Mouse (Mus musculus): Measurements from ENCODE around the gene Tspear. TPM values are rescaled to one million over a fixed set of nuclear protein-coding genes. Genes with fewer than 3 reads are reported as not detected.

Tspear gene
- 1.5 and 1.7 TPM in 2 replicates for polyA plus RNA-seq (2015; fragmentation: Nextera tagmentation; extraction: Ambion mirVana)

DNA sequence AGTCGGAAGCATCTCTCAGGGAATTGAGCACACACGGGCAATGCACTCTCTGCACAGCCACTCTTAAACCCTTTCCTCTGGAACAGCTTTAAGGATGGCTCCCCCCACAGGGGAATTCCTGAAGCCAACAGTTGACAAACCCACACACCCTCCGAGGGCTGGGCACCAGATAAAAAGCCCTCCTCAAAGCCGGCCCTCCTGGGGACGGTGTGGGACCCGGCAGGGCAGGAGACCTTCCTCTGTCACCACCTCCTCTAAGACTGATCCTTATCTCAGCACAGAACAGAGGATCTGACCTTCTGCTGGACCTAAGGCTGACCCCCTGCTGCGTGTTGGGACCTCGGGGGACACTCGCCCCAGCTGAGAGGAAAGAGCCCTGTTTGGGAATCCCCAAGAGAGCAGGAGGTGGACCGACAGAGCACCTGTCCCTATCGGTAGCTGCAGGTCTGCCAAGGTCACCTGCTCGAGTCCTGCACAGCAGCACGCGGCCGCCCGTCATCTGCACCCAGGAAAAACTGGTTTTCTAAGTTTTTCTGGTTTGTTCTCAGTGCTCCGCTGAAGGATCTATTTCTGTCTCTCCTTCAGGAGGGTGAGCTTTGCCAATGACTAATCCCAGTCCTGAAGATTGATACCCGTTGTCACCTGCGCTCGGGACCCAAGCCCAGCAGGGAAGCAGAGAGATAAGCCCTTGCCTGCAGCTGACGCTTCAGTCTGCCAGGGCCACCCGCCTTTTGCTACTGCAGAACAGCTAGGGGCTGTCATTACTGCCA lies at the start of gene Tspear:
Tspear (plus strand) TSS at position 675 of the 770 bp plus-strand sequence.
- 0 out of 2 replicates have a peak, but pooled peaks cover 11% of the 10 kb centered on the region for H3K27me3 ChIP-seq (replicated peaks)
- H3K9me3 ChIP-seq = no peaks in the 10 kb centered on the region
- H3K4me1 ChIP-seq = peaks cover 12% of the 10 kb centered on the region; the same call in 1 of the 2 replicates
- WGBS = 7% methylated on average over 22 of the region's 22 CpGs
- no peak within 1 kb of the TSS for H3K4me3 ChIP-seq
- H3K27ac ChIP-seq = no peak within 1 kb of the TSS
- no peak for ATAC-seq (replicated peaks)
- no peaks in the 10 kb centered on the region for H3K36me3 ChIP-seq (replicated peaks)
- H3K9ac ChIP-seq = no peak within 1 kb of the TSS
- no peak within 1 kb of the TSS for H3K4me2 ChIP-seq

DNA sequence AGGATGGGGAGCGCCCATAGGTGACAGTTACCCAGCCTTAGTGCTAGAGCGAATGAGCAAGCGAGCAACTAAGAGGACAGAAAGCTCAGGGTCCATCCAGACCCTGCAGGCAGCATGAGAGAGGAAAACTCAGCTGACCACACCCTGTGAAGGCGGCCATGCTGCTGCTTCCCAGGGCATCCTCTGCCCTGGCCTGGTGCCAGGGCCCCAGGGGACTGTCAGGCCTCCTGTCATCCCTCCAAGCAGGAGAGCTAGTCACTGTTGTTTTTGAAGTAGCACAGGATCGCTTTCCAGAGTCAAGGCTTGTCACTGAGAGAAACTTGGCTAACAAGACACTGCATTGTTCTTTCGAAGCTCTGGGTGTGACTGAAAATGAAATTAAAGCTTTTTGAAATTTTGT lies 47.4 kb upstream of the Tspear start:
- WGBS = 74% methylated on average over 6 of the region's 6 CpGs
- no peak for ATAC-seq (replicated peaks)
- peaks cover 11% of the 10 kb centered on the region; the same call in 1 of the 2 replicates for H3K36me3 ChIP-seq (replicated peaks)

DNA sequence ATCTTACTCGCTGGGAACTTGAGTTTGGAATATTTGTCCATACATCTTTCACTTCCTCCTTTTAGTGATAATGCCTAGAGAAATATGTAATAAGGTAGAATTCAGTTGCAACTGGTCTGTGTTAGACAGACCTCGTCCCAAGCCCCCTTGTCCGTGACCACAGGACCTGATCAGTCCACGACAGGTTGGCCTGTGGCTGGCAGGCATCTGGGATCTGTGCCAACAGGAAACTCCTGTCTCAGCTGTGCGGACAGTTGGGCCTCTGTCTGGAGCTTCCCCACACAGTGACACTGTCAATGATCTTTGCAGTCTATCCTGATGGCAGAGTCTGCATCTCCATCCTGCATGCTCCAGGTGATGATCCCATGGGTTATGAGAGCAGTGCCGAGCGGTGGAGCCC lies 43.2 kb upstream of the Tspear start:
- Histone ChIP-seq H3K36me3 (replicated peaks) (peaks cover 29% of the 10 kb centered on the region; the same call in 1 of the 2 replicates), H3K27me3 (replicated peaks) (no peaks in the 10 kb centered on the region), H3K4me2 (no peak overlapping the region), H3K27ac (no peak overlapping the region), H3K9me3 (no peaks in the 10 kb centered on the region), H3K9ac (no peak overlapping the region), H3K4me1 (0 out of 2 replicates have a peak, but pooled peaks cover 5% of the 10 kb centered on the region), H3K4me3 (no peak overlapping the region)
- 86% methylated on average over 7 of the region's 7 CpGs for WGBS
- ATAC-seq (replicated peaks) = no peak

More for the DNA sequence above, 47.4 kb upstream of the Tspear start:
- H3K9ac ChIP-seq = no peak overlapping the region
- H3K27ac ChIP-seq = no peak overlapping the region
- no peaks in the 10 kb centered on the region for H3K9me3 ChIP-seq
- H3K4me3 ChIP-seq = no peak overlapping the region
- H3K4me2 ChIP-seq = no peak overlapping the region
- 0 out of 2 replicates have a peak, but pooled peaks cover 8% of the 10 kb centered on the region for H3K4me1 ChIP-seq
- no peaks in the 10 kb centered on the region for H3K27me3 ChIP-seq (replicated peaks)

DNA sequence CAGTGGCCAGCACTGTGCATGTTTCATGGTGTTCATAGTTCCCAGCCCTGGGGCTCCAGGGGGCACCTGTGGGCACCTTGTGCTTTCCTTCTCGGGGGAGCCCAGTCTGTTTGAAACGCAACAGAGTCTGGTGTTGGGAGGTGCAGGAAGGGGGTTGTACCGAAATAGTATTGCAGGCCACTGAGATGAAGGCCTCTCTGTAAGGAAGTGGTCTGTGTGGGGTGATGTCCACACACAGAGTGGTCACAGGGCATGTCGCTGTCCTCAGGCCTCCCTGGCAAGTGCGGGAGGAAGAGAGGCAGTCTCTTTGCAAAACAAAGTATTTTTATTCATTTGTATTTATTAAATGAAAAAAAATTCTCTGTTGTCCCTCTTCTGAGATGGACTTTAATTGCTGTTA lies 40.8 kb upstream of the Tspear start:
- Histone ChIP-seq H3K27me3 (replicated peaks) (no peaks in the 10 kb centered on the region), H3K36me3 (replicated peaks) (peaks cover 29% of the 10 kb centered on the region; the same call in 1 of the 2 replicates), H3K4me1 (no peaks in the 10 kb centered on the region), H3K27ac (no peak overlapping the region), H3K4me3 (no peak overlapping the region), H3K9me3 (no peaks in the 10 kb centered on the region), H3K9ac (no peak overlapping the region), H3K4me2 (no peak overlapping the region)
- 97% methylated on average over 5 of the region's 5 CpGs for WGBS
- ATAC-seq (replicated peaks) = no peak

DNA sequence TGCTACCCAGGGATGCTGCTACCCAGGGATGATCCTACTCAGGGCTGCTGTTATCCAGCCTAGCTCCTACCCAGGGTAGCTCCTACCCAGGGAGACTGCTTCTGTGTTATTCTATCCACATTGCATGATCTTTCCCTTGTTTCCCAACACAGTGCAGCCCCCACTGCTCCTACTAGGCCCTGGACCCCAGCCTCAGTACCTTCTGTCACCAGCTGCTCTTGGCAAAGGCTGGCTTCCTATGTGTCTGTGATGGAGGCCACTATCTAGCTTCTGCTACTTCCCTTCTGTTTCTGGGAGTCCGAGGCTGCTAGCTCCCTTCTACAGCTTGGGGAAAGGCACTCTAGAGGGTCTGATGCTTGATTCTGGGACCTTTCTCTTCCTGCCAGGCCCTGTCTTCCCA lies 38.9 kb upstream of the Tspear start:
- Histone ChIP-seq H3K4me1 (no peaks in the 10 kb centered on the region), H3K9ac (no peak overlapping the region), H3K4me2 (no peak overlapping the region), H3K36me3 (replicated peaks) (peaks cover 17% of the 10 kb centered on the region; the same call in 1 of the 2 replicates), H3K4me3 (no peak overlapping the region), H3K9me3 (no peaks in the 10 kb centered on the region), H3K27me3 (replicated peaks) (no peaks in the 10 kb centered on the region), H3K27ac (no peak overlapping the region)
- 71% methylated on average over 1 of the region's 1 CpGs for WGBS
- no peak for ATAC-seq (replicated peaks)

DNA sequence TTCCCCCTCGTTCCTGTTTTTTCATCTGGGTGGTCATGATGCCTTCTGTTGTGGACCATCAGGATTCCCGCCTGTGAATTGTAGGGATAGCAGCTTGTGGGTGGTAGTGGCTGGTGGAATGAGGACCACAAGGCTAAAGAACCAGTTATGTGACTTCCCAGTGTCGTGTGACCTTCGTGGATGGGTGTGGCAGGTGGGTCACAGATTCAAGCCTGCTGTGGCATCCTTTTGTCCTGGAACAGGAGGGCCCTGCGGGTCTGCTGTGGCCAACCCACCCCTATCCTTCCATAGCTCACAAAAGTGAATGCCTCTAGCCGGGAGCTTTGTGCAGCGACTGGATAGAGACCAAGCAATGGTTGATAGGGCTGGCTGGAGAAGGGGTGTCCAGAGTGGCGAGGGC lies 38.5 kb upstream of the Tspear start:
- 89% methylated on average over 8 of the region's 8 CpGs for WGBS
- no peaks in the 10 kb centered on the region for H3K4me1 ChIP-seq
- ATAC-seq (replicated peaks) = no peak

DNA sequence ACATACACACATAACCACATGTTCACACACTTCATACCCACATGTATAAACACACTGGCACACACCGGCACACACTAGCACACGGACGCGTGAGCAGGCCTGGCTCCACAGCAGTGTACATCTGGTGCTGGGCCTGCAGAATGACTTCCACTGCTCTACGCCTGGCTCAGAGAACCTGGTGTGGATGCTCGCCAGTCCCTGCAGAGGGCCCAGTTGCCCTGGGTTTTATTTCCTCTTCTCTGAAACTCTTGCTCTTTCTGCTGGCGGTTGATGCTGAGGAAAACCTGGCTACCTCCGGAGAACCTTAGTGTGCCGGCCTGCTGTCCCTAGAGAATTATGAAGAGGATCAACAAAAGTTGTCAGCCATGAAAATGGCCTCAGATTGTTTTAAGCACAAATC lies 34.3 kb upstream of the Tspear start:
- no peaks in the 10 kb centered on the region for H3K4me1 ChIP-seq
- no peak overlapping the region for H3K27ac ChIP-seq
- H3K27me3 ChIP-seq (replicated peaks) = no peaks in the 10 kb centered on the region
- no peak overlapping the region for H3K4me2 ChIP-seq
- H3K9me3 ChIP-seq = no peaks in the 10 kb centered on the region
- H3K9ac ChIP-seq = no peak overlapping the region
- H3K4me3 ChIP-seq = no peak overlapping the region
- H3K36me3 ChIP-seq (replicated peaks) = no peaks in the 10 kb centered on the region
- 85% methylated on average over 9 of the region's 9 CpGs for WGBS
- ATAC-seq (replicated peaks) = no peak

More for the DNA sequence above, 38.5 kb upstream of the Tspear start:
- H3K4me2 ChIP-seq = no peak overlapping the region
- H3K4me3 ChIP-seq = no peak overlapping the region
- no peak overlapping the region for H3K9ac ChIP-seq
- no peaks in the 10 kb centered on the region for H3K27me3 ChIP-seq (replicated peaks)
- H3K27ac ChIP-seq = no peak overlapping the region
- H3K9me3 ChIP-seq = no peaks in the 10 kb centered on the region
- peaks cover 17% of the 10 kb centered on the region; the same call in 1 of the 2 replicates for H3K36me3 ChIP-seq (replicated peaks)

DNA sequence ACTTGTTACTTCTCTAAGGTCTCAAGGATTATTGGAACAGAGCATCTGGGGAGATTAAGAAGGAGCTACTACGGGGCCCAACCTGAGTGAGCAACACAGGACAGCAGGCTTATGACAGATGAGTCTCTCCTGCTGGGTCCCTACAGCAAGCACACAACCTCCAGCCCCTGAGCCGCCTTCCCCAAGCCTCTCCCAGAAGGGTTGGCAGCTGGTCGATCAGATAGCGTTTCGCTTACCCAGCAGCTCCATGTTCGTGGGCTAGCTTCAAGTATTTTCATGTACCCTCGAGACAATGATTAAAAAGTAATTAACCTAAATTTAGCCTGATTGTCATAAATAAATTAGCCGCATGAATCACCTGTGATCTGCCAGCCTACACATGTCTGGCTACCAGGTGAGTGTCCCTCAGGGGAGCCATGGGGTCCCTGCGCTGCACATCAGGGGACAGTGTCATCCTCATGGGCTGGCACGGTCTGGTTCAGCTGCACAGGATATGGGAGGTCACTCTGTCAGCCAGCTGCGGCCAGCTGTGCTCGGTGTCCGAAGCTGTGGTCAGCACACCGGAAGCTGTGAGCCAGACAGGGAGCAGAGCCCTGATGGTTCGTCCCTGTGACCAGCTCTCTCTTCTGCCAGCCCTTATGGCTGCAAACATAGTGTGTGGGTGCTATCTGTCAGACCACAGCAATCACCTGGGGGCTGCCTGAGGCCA lies 27.9 kb upstream of the Tspear start:
- H3K36me3 ChIP-seq (replicated peaks) = no peaks in the 10 kb centered on the region
- no peak overlapping the region for H3K4me2 ChIP-seq
- H3K27ac ChIP-seq = no peak overlapping the region
- ATAC-seq (replicated peaks) = no peak
- no peaks in the 10 kb centered on the region for H3K9me3 ChIP-seq
- 73% methylated on average over 15 of the region's 15 CpGs for WGBS
- H3K4me3 ChIP-seq = no peak overlapping the region
- H3K9ac ChIP-seq = no peak overlapping the region
- no peaks in the 10 kb centered on the region for H3K27me3 ChIP-seq (replicated peaks)
- 0 out of 2 replicates have a peak, but pooled peaks cover 4% of the 10 kb centered on the region for H3K4me1 ChIP-seq

DNA sequence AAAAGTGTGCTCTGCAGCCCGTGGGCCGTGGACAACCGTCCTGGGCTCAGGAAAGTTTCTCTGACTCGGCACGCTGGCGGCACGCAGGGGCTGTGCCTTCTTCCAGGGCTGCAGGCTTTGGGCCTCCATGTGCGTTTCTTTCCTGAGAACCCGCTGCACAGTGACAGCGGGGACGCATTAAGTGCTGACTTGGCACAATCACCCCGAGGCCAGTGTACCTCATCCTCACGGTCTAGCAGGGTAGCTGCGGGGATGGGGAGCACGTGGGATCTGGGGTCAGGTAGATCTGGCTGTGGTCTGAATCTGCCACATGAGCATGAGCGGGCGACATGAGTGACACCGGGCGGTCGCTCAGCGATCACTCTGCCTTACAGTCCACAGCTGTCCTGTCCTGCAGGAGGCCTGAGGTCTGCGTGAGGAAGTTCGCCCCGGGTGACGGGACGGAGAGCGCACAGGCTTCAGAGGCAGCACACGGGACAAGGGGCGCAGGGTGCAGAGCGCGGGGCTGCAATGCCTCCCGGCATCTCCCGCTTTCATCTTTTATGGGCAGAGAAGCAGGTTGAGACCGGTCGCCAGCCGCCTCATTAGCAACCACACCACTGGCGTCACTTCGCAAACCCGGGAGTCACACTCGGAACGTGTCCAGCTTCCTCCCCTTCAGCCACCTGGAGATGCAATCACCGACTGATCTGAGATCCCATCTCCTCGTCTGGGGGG lies 22.3 kb upstream of the Tspear start:
- Histone ChIP-seq H3K4me1 (no peaks in the 10 kb centered on the region), H3K27ac (no peak overlapping the region), H3K27me3 (replicated peaks) (no peaks in the 10 kb centered on the region), H3K36me3 (replicated peaks) (no peaks in the 10 kb centered on the region), H3K4me2 (no peak overlapping the region; the same call in 1 of the 2 replicates), H3K9me3 (no peaks in the 10 kb centered on the region), H3K4me3 (no peak overlapping the region), H3K9ac (no peak overlapping the region)
- ATAC-seq (replicated peaks) = no peak
- WGBS = 63% methylated on average over 43 of the region's 43 CpGs

DNA sequence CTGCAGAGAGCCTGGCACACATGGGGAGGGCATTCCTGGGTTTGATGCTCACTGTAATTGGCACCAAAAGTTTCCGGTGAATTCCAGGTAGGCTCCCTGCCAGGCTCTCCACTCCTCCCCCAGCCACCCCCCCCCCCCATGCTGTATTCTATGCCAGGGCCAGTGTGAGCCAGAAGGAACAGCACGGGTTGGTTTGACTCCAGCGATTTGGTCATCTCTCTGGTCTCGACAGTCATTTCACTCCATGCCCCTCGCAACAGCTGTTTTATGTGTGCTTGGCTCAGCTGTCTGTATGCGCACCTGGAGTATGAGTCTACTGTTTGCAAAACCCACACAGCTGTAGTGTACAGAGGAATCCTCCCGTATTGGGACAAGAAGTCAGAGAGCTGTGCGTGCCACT lies 20.0 kb upstream of the Tspear start:
- Histone ChIP-seq H3K9ac (no peak overlapping the region), H3K27me3 (replicated peaks) (no peaks in the 10 kb centered on the region), H3K4me1 (no peaks in the 10 kb centered on the region), H3K4me2 (no peak overlapping the region), H3K9me3 (no peaks in the 10 kb centered on the region), H3K4me3 (no peak overlapping the region), H3K36me3 (replicated peaks) (no peaks in the 10 kb centered on the region), H3K27ac (no peak overlapping the region)
- ATAC-seq (replicated peaks) = no peak
- WGBS = 79% methylated on average over 8 of the region's 8 CpGs

DNA sequence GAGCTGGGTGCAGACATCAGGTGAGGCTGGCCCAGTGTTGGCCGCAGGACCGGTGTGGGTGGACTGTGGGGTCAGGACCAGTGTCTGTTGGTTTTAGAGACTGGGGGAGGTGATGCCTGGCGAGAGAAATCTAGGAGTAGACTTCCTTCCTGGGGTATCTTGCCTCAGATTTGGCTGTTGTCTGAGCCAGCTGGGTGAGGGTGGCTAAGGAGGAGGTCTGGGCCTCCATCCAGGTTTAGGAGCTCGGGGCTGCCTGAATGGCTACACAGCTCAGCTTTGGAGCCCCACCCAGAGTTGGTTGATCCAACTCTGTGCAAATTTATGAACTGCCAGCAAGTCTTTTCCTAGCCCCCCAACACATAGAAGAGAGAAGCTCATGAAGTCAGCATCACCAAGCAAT lies 19.0 kb upstream of the Tspear start:
- H3K9ac ChIP-seq = no peak overlapping the region
- no peaks in the 10 kb centered on the region for H3K9me3 ChIP-seq
- no peak overlapping the region for H3K4me3 ChIP-seq
- 83% methylated on average over 4 of the region's 4 CpGs for WGBS
- no peak for ATAC-seq (replicated peaks)
- H3K27ac ChIP-seq = no peak overlapping the region
- H3K4me2 ChIP-seq = no peak overlapping the region
- H3K4me1 ChIP-seq = no peaks in the 10 kb centered on the region
- H3K27me3 ChIP-seq (replicated peaks) = no peaks in the 10 kb centered on the region
- no peaks in the 10 kb centered on the region for H3K36me3 ChIP-seq (replicated peaks)

DNA sequence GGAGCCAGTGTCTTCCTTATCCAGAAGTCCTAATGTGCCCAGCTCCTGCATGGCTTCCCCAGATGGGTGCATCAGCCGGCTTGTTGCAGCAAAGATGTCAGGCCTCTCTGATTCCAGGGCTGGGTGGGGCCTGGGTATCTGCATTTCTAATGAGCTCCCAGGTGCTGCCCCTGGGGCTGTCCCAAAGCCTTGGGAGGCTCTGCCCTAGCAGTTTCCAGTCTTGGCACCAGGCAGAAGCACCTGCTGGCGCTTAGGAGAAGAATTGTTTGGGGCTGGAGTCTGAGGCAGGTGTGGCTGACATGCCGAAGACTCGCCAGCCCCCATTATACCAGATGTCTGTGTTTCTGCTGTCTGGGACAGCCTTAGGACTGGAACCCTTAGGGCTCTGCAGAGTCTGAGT lies 15.7 kb upstream of the Tspear start:
- Histone ChIP-seq H3K27ac (no peak overlapping the region), H3K9ac (no peak overlapping the region), H3K27me3 (replicated peaks) (no peaks in the 10 kb centered on the region), H3K9me3 (no peaks in the 10 kb centered on the region), H3K4me3 (no peak overlapping the region), H3K36me3 (replicated peaks) (no peaks in the 10 kb centered on the region), H3K4me1 (no peaks in the 10 kb centered on the region), H3K4me2 (no peak overlapping the region)
- ATAC-seq (replicated peaks) = no peak
- WGBS = 86% methylated on average over 4 of the region's 4 CpGs
